Comparison of ENCODE assay signal across 19 mouse cellular contexts in the genomic region with DNA sequence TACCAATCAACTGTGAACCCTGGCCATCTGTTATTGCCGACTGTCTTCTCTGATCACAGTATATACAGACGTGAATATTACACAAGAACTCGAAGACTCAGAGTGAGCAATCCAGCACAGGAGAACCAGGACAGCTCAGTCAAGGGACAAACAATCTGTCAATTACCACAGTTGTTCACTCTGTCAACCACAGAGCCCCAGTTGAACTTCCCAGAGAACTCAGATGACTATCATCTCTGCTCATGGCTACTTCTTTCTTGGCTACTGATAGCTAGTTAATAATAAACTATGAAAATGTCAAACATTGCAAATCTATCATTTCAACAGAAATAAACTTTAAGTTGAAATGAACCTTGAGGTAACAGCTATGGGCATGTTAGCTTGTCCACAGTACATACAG.
"Had no signal": no experiment of that assay in that cellular context is flagged by ENCODE, and none has a peak within 500 bp of the region (broad histone marks: within the 10 kb centered on the region; RNA-seq: fewer than 3 reads in every experiment).

No protein-coding gene starts in this region.

- H3K4me2 ChIP-seq: lung, embryonic 14.5 days; midbrain, embryonic 12.5 days; neural tube, embryonic 13.5 days; neural tube, embryonic 15.5 days had no signal

- H3K9me3 ChIP-seq: midbrain, embryonic 10.5 days; midbrain, embryonic 12.5 days; neural tube, embryonic 13.5 days; neural tube, embryonic 15.5 days had no signal

- H3K27me3 ChIP-seq: midbrain, embryonic 12.5 days; neural tube, embryonic 13.5 days; neural tube, embryonic 15.5 days had no signal

- H3K9ac ChIP-seq: lung, embryonic 14.5 days; midbrain, embryonic 12.5 days; neural tube, embryonic 13.5 days; neural tube, embryonic 15.5 days had no signal

- H3K4me3 ChIP-seq: midbrain, embryonic 10.5 days; midbrain, embryonic 12.5 days; myocyte; neural tube, embryonic 13.5 days; neural tube, embryonic 15.5 days had no signal

- H3K4me1 ChIP-seq: midbrain, embryonic 12.5 days; neural tube, embryonic 13.5 days; neural tube, embryonic 15.5 days had no signal

- ATAC-seq: midbrain, embryonic 16.5 days had no signal

- H3K27ac ChIP-seq: midbrain, embryonic 10.5 days; midbrain, embryonic 12.5 days; neural tube, embryonic 13.5 days; neural tube, embryonic 15.5 days had no signal

- DNase-seq: lung, adult 18-20 months; lung, embryonic 14.5 days; lung, postnatal 10 days; lung, postnatal 4 days; midbrain, embryonic 14.5 days; retina, postnatal 1 day; right cerebral cortex, adult 18-20 months; right cerebral cortex, postnatal 25 days; right cerebral cortex, postnatal 4 days; spleen, adult 18-20 months; thymus, adult 18-20 months; thymus, postnatal 14 days; thymus, postnatal 36 days had no signal
